Mouse (Mus musculus): ENCODE measurements around the gene Srbd1.

DNA sequence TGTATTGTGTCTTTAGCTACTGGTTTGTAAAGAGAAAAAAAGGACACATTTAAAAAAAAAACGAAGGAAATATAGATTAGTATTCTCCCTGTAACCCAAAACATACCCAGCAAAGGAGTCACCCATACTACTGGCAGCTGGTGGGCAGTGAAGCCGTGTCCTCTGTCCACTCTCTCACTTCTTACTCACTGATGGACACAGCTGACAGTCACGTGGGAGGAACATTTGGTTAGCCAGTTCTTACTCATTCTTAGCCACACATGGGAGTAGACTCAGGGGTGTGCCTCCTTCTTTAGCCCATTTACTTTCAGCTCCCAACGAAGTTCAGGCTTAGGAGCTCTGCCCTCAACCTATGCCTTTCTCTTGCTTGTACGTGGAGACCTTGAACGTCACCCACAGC is 183.3 kb downstream of the Srbd1 start:
- TF ChIP-seq CTCF (IDR thresholded peaks at IDR 0.05; ENCODE audit: insufficient read depth, low read length) (no peak), POLR2A (IDR thresholded peaks at IDR 0.05; ENCODE audit: borderline replicate concordance, extremely low read depth, low read depth, low read length) (no peak)
